Mouse (Mus musculus) limb, embryonic 13.5 days (tissue): ENCODE results near the gene Ppil3. TPM values are rescaled to one million over a fixed set of nuclear protein-coding genes. Genes with fewer than 3 reads are reported as not detected.

Source experiments
- polyA plus RNA-seq: library from polyadenylated mRNA; unstranded; fragments of >200 nt; fragmentation: Nextera tagmentation; extraction: Ambion mirVana; gene quantifications from 2 replicates; pipeline ENCODE4 v1.2.1, GENCODE M21; 2015

The Ppil3 gene
- polyA plus RNA-seq, 1 experiment from 2014 or later: 64.6 TPM

Other genes starting within 250 kb of the Ppil3 start
- gene Aox4, start 235.1 kb downstream of the Ppil3 start, polyA plus RNA-seq: 0.38 and 0.51 TPM in 2 replicates
- gene Aox2, start 167.2 kb downstream of the Ppil3 start, polyA plus RNA-seq: 0.04 and 0.09 TPM in 2 replicates
- 362 and 384 TPM in 2 replicates for gene Bzw1, start 52.6 kb downstream of the Ppil3 start, polyA plus RNA-seq
- 230 and 244 TPM in 2 replicates for gene Clk1, start 21.4 kb downstream of the Ppil3 start, polyA plus RNA-seq
- 55.1 and 56.8 TPM in 2 replicates for gene Nif3l1, start 335 bp downstream of the Ppil3 start, polyA plus RNA-seq
- gene Orc2, start 59.6 kb upstream of the Ppil3 start, polyA plus RNA-seq: 36.8 and 36.9 TPM in 2 replicates
- gene Fam126b, start 140.8 kb upstream of the Ppil3 start, polyA plus RNA-seq: 7.5 and 8.2 TPM in 2 replicates
- gene Ndufb3, start 140.9 kb upstream of the Ppil3 start, polyA plus RNA-seq: 163 and 167 TPM in 2 replicates